Mouse (Mus musculus): ENCODE results near the gene Pik3ca. TPM values are rescaled to one million over a fixed set of nuclear protein-coding genes. Genes with fewer than 3 reads are reported as not detected.

Pik3ca gene
- polyA plus RNA-seq, 1 experiment from 2014 or later: 19.3 TPM

DNA sequence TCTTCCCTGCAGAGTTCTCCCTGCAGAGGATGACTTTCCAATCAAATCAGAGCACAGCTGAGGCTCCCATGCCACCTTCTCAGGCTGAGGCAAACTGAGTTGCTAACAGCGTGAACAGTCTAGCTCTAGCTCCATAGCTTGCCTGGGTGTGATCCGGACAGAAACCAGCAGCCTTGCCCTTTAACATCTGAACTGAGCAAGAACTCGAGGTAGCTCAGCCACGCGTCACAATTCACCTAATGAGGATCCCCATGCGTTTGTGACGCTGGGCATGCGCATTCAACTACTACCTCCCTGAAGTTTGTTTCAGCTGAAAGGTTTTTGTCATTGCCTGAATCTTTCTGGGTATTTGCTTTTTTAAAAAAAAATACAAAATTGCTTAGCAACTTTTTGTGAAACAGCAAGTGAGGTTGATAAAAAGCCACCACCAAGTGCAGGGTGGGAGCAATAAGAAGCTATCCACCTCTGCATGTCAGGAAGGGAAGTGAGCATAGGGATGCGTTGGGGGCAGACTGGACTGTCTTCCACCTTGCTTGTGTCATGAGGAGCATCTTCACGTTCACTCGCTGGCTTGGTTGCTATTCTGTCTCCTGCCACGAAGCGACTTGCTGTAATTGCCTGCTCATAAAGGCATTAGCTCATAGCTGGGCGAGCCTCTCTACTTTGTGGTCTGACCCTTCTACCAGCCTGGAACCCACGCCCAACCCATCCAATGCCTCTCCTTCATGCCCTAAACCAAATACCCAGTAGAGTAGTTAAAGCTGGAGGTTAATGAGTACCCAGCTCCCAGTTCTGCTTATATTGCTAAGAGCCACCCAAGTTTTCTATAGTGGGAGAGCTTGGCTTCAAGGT, 92.8 kb downstream of the Pik3ca start:
- DNase-seq (ENCODE audit: low spot score) (no peak), ATAC-seq (ENCODE audit: low FRiP score) (no peak)
- no peaks in the 10 kb centered on the region for H3K4me1 ChIP-seq (replicated peaks; ENCODE audit: control insufficient read depth, insufficient read depth, low read length)
- H3K4me3 ChIP-seq (replicated peaks; ENCODE audit: low read length): no peak overlapping the region
- H3K27ac ChIP-seq: no peak overlapping the region
- no peaks in the 10 kb centered on the region for H3K9me3 ChIP-seq (ENCODE audit: control insufficient read depth, low read length)
- no peaks in the 10 kb centered on the region for H3K36me3 ChIP-seq (replicated peaks; ENCODE audit: control insufficient read depth, insufficient read depth)
- no peak overlapping the region for H3K9ac ChIP-seq
- H3K4me2 ChIP-seq (replicated peaks): no peak overlapping the region
- H3K27me3 ChIP-seq (ENCODE audit: control insufficient read depth, insufficient read depth, low read length): no peaks in the 10 kb centered on the region
- 83% methylated on average over 15 of the region's 15 CpGs for whole genome bisulfite sequencing

DNA sequence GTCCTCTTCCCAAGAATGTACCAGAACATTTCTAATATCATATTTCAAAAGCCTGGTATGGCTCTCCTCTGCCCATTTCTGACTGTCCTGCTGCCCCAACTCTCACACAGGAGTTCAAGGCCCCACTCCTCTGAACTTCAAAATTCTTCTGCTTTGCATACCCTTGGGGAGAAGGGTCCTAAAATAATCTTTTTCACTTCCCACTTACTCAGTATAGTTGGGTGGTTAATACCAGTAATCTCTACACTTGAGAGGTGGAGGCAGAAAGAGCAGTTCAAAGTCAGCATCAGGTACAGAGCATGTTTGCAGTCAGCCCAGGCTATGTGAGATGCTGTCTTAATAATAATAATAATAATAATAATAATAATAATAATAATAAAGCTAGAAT, 93.5 kb downstream of the Pik3ca start:
- Histone ChIP-seq H3K36me3 (replicated peaks; ENCODE audit: control insufficient read depth, insufficient read depth) (no peaks in the 10 kb centered on the region), H3K27ac (no peak overlapping the region), H3K9me3 (ENCODE audit: control insufficient read depth, low read length) (no peaks in the 10 kb centered on the region), H3K27me3 (ENCODE audit: control insufficient read depth, insufficient read depth, low read length) (no peaks in the 10 kb centered on the region), H3K4me2 (replicated peaks) (no peak overlapping the region), H3K4me1 (replicated peaks; ENCODE audit: control insufficient read depth, insufficient read depth, low read length) (no peaks in the 10 kb centered on the region), H3K4me3 (replicated peaks; ENCODE audit: low read length) (no peak overlapping the region), H3K9ac (no peak overlapping the region)
- DNase-seq (ENCODE audit: low spot score) (no peak), ATAC-seq (ENCODE audit: low FRiP score) (no peak)

DNA sequence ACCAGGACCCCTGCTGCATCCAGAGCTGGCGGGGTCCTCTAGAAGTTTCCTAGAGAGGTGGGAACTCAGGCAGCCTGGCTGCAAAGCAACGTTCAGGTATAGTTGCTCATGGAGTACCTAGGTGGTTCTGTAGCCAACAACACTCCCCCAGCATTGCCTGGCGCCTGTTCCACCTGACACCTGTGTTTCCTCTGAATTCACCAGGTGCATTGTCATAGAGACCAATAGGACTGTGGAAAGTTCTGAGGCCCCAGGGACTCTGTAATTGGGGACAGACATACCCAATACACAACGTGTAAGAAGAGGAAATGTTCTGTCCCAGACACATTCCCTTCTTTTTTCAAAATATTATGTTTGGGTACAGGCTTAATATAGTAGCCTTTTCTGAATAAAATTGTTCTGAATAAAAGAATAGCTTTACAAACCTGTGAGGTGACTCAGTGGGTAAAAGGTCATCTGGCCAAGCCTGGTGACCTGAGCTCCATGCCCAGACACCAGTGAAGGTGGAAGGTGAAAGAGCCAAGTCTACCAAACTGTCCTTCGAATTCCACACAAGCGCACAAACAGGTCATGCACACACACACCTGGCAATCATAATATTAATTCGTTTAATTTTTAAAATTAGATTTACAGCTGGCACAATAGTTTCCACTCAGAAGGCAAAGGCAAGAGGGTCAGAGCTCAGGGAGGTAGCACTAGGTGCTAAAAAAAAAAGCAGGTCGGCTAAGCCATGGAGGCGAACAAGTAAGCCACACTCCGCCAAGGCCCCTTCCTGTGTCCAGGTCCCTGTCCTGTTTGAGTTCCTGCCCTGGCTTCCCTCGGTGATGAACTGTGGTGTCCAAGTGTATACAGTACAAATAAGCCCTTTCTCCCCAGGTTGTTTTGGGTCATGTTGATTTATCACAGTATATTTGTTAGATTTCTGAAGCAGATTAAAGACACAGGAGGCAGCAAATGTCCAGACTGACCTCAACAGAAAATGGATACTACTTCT, 94.9 kb downstream of the Pik3ca start, which contains the start of gene Kcnmb3:
TSS of gene Kcnmb3 (minus strand) at position 135 of the 994 bp plus-strand sequence.
- H3K36me3 ChIP-seq (replicated peaks; ENCODE audit: control insufficient read depth, insufficient read depth): no peaks in the 10 kb centered on the region
- H3K4me1 ChIP-seq (replicated peaks; ENCODE audit: control insufficient read depth, insufficient read depth, low read length): no peaks in the 10 kb centered on the region
- WGBS: 88% methylated on average over 11 of the region's 11 CpGs
- no peak within 1 kb of the TSS for H3K27ac ChIP-seq
- ATAC-seq (ENCODE audit: low FRiP score): no peak
- no peak within 1 kb of the TSS for H3K4me2 ChIP-seq (replicated peaks)
- H3K27me3 ChIP-seq (ENCODE audit: control insufficient read depth, insufficient read depth, low read length): no peaks in the 10 kb centered on the region
- no peak within 1 kb of the TSS for H3K9ac ChIP-seq
- no peak for DNase-seq (ENCODE audit: low spot score)
- H3K4me3 ChIP-seq (replicated peaks; ENCODE audit: low read length): no peak within 1 kb of the TSS
- H3K9me3 ChIP-seq (ENCODE audit: control insufficient read depth, low read length): no peaks in the 10 kb centered on the region

DNA sequence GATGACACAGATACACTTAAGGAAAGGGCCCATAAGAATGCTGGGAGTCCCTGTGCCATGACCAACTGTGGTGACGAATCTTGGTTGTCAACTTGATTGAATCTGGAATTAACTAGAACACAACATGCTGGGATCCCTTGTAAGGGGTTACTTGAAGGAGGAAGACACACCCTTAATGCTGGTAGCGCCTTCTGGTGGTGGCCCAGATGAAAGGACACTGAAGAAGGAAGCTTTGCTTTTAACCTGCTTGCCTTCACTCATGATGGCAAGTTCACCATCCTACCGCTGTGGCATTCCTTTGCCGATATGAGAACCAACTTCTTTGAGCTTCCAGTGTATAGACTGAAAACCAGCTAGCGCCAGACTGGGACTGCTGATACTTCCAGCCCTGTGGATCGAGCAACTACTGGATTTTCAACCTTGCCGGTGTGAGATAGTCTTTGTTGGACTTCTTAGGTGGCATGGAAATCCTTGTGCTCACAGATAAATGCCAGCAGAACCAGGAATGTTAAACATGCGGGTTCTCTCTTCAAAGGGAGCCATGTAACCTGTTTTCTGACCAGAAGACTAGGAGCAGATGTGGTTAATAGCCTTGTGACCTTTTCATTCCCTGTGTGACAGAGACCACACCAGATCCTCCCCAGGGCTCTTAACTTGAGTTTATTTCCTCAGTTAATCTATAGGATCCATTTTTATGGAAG, 97.1 kb downstream of the Pik3ca start:
- H3K4me1 ChIP-seq (replicated peaks; ENCODE audit: control insufficient read depth, insufficient read depth, low read length): no peaks in the 10 kb centered on the region
- no peaks in the 10 kb centered on the region for H3K27me3 ChIP-seq (ENCODE audit: control insufficient read depth, insufficient read depth, low read length)
- no peak overlapping the region for H3K4me2 ChIP-seq (replicated peaks)
- no peak overlapping the region for H3K9ac ChIP-seq
- no peaks in the 10 kb centered on the region for H3K36me3 ChIP-seq (replicated peaks; ENCODE audit: control insufficient read depth, insufficient read depth)
- no peak overlapping the region for H3K4me3 ChIP-seq (replicated peaks; ENCODE audit: low read length)
- H3K27ac ChIP-seq: no peak overlapping the region
- DNase-seq (ENCODE audit: low spot score): no peak
- ATAC-seq (ENCODE audit: low FRiP score): no peak
- H3K9me3 ChIP-seq (ENCODE audit: control insufficient read depth, low read length): no peaks in the 10 kb centered on the region
- WGBS: 90% methylated on average over 8 of the region's 8 CpGs

DNA sequence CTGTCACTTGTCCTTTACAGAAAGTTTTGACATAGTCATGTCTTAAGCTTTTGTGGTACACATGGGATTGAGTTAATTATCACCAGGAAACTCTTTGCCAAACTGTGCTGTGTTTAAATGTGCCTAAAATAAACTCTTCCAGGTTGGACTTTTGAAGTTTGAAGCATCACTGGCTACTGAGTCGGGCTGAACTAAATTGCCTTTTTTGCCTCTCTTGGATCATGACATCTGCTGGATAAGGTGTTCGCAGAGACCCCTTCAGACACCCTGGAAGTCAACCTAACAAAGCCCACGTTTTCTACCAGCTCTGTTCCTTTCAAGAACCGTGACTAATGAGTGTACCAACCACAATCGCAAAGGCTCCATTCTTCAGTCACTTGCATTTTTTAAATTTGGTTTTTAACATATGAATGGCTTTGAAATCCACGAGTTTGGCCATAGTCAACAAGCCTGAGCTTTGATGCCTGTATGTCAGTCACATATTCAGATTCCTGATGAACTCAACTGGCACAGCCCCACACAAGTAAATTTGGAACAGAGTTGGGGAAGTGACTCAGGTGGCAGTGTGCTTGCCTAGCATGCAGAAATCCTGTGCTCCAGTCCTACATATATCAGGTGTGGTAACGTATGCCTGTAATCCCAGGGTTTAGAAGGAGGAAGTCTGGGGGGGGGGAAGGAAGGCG, 97.8 kb downstream of the Pik3ca start:
- no peaks in the 10 kb centered on the region for H3K27me3 ChIP-seq (ENCODE audit: control insufficient read depth, insufficient read depth, low read length)
- H3K9me3 ChIP-seq (ENCODE audit: control insufficient read depth, low read length): no peaks in the 10 kb centered on the region
- H3K4me1 ChIP-seq (replicated peaks; ENCODE audit: control insufficient read depth, insufficient read depth, low read length): no peaks in the 10 kb centered on the region
- H3K4me2 ChIP-seq (replicated peaks): no peak overlapping the region
- DNase-seq (ENCODE audit: low spot score) (no peak), ATAC-seq (ENCODE audit: low FRiP score) (no peak)
- H3K36me3 ChIP-seq (replicated peaks; ENCODE audit: control insufficient read depth, insufficient read depth): no peaks in the 10 kb centered on the region
- H3K4me3 ChIP-seq (replicated peaks; ENCODE audit: low read length): no peak overlapping the region
- H3K9ac ChIP-seq: no peak overlapping the region
- no peak overlapping the region for H3K27ac ChIP-seq
- 29% methylated on average over 8 of the region's 8 CpGs for WGBS

DNA sequence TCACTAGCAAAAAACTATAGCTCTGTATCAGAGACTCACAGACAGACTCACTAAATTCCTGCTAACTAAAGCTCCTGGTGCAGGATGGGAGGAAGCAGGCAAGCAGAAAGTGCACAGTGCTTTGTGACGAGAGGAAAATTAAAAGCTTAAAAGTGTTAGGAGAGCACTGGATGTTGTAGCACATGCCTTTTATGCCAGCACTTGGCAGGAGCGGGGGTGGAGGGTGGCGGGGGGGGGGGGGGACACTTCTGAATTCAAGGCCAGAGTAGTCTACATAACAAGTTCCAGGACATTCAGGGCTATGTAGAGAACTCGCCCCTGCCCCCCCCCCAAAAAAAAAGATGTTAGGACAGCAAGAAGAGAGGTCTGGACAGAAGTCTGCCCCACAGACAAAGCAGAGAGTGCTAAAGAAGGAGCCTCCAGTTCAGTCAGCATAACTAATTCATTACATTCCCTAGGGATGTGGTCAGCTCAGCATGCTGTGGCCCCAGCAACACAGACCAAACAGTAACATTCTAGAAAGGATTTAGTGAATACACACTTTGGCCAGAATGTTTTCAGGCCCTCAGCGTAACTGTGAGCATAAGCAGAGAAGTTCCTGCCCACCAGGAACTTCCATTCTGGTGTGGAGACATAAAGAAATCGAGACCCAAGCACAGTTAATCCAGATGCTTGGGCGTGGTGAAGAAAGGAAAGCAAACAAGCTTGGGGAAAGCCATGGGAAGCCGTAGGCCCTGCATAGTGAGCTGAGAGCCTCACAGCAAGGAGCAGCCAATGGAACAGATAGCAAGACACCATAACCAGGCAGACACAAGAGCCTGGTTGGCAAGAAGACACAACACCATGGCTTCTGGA, 98.6 kb downstream of the Pik3ca start:
- WGBS: 38% methylated on average over 8 of the region's 8 CpGs
- Histone ChIP-seq H3K9ac (no peak overlapping the region), H3K4me2 (replicated peaks) (no peak overlapping the region), H3K9me3 (ENCODE audit: control insufficient read depth, low read length) (no peaks in the 10 kb centered on the region), H3K4me1 (replicated peaks; ENCODE audit: control insufficient read depth, insufficient read depth, low read length) (no peaks in the 10 kb centered on the region), H3K27me3 (ENCODE audit: control insufficient read depth, insufficient read depth, low read length) (no peaks in the 10 kb centered on the region), H3K27ac (no peak overlapping the region), H3K36me3 (replicated peaks; ENCODE audit: control insufficient read depth, insufficient read depth) (no peaks in the 10 kb centered on the region), H3K4me3 (replicated peaks; ENCODE audit: low read length) (no peak overlapping the region)
- ATAC-seq (ENCODE audit: low FRiP score) (no peak), DNase-seq (ENCODE audit: low spot score) (no peak)

DNA sequence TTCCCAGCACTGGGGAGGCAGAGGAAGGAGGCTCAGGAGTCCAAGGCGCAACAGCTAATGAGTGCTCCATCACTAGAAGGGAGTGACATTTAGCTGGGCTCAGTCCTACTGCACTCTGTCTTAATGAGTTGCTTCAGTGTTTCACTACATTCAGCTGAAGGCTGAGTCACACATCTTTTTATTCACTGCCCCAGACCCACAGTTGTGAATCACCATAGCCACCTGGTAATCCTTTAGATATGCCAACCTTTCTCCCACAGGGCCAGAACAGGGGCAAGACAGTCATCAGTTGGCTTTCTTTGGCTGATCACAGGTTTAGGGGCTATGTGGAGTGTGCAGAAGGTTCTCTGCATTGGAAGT, 99.2 kb downstream of the Pik3ca start:
- no peak for ATAC-seq (ENCODE audit: low FRiP score)
- no peak overlapping the region for H3K27ac ChIP-seq
- no peak overlapping the region for H3K9ac ChIP-seq
- H3K9me3 ChIP-seq (ENCODE audit: control insufficient read depth, low read length): no peaks in the 10 kb centered on the region
- no peaks in the 10 kb centered on the region for H3K27me3 ChIP-seq (ENCODE audit: control insufficient read depth, insufficient read depth, low read length)
- no peak for DNase-seq (ENCODE audit: low spot score)
- H3K4me3 ChIP-seq (replicated peaks; ENCODE audit: low read length): no peak overlapping the region
- H3K36me3 ChIP-seq (replicated peaks; ENCODE audit: control insufficient read depth, insufficient read depth): no peaks in the 10 kb centered on the region
- H3K4me2 ChIP-seq (replicated peaks): no peak overlapping the region
- H3K4me1 ChIP-seq (replicated peaks; ENCODE audit: control insufficient read depth, insufficient read depth, low read length): no peaks in the 10 kb centered on the region
- 75% methylated on average over 1 of the region's 1 CpGs for WGBS

DNA sequence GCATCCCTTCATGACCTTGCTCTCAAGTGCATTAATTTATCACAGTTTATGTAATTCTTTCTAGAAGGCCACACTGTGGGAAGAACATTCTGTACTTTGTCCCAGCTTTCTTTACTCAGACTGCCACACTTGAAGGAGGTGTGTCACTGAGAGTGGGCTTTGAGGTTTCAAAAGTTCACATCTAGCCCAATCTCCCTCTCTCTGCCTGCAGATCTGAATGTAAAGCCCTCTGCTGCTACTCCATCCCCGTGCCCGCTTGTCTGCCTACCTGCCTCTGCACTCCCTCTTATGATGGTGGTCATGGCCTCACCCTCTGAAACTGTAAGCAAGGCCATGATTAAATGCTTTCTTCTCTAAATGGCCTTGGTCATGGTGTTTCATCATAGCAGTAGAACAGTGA, 102.9 kb downstream of the Pik3ca start:
- ATAC-seq (ENCODE audit: low FRiP score) (no peak), DNase-seq (ENCODE audit: low spot score) (no peak)
- Histone ChIP-seq H3K27me3 (ENCODE audit: control insufficient read depth, insufficient read depth, low read length) (no peaks in the 10 kb centered on the region), H3K9me3 (ENCODE audit: control insufficient read depth, low read length) (no peaks in the 10 kb centered on the region), H3K4me2 (replicated peaks) (no peak overlapping the region), H3K9ac (no peak overlapping the region), H3K4me1 (replicated peaks; ENCODE audit: control insufficient read depth, insufficient read depth, low read length) (no peaks in the 10 kb centered on the region), H3K36me3 (replicated peaks; ENCODE audit: control insufficient read depth, insufficient read depth) (no peaks in the 10 kb centered on the region), H3K27ac (no peak overlapping the region), H3K4me3 (replicated peaks; ENCODE audit: low read length) (no peak overlapping the region)
- 94% methylated on average over 2 of the region's 2 CpGs for WGBS
